Mouse (Mus musculus) frontal cortex, adult 2 months (tissue): ENCODE results near the gene Naa20. TPM values are rescaled to one million over a fixed set of nuclear protein-coding genes. Genes with fewer than 3 reads are reported as not detected.

Source experiments
- DNase-seq, 2 experiments: peaks; one replicate each; pipeline ENCODE4 v3.0.0; 2022; ENCODE audit warnings: low spot score in 1 of 2; ENCODE audit errors: extremely low spot score in 1 of 2
- polyA plus RNA-seq: library from polyadenylated mRNA; depleted of rRNA; stranded (reverse); fragments of >200 nt; gene quantifications from 2 replicates; pipeline ENCODE4 v1.2.3, GENCODE M21; 2012; rRNA removed

Gene Naa20
- polyA plus RNA-seq, 1 experiment = 90.5 TPM

DNA sequence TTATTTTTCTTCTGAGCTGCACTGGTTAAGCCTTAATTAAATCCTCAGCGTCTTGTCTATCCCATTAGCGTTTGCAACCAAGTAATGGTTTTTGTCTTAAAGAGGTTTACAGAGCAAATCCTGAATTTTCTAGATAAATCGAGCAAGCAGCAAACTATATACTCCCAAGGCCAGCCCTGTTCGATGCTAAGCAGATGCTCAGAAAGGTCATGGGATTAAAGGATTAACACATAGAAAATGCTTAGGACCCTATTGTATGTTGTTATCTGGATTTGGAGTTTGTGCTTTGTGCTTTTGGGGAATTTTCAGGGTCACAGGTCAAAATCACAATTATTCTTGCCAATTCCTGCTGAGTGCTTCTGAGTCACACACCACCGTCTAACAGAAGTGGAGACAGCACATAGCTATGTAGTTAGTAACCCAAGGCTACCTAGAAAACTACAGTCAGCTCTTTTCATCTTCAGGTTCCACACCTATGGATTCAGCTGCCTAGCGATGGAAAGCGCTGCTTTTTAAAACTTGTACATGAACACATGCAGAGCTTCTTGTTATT, 46.6 kb downstream of the Naa20 start:
- DNase-seq = no peak

DNA sequence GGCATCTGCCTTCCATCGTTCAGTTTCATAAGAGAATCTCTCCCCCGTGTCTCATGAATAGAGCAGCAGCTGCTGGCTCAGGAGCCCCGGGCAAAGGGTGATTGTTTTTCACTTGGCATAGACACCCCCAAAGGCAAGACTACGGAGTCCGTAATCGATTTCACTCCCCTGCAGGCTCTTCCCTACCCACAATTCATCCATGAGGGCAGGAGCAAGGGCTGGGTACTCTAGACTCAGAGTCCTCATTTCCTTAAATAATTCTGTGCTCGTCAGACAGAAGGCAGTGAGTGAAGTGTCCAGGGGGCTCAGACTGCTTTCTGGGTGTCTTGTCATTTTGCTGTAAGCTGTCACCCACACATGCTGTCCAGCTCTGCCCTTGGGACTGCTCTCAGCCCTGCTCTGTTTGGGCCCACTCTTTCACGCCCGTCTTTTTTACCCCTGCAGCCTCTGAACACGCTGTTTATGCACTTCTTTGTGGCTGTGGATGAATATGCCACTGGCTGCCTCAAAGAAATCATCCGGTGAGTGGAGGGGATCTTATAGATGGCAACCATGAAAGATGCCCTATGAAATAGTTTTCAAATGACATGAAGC, 47.7 kb downstream of the Naa20 start:
- no peak for DNase-seq

DNA sequence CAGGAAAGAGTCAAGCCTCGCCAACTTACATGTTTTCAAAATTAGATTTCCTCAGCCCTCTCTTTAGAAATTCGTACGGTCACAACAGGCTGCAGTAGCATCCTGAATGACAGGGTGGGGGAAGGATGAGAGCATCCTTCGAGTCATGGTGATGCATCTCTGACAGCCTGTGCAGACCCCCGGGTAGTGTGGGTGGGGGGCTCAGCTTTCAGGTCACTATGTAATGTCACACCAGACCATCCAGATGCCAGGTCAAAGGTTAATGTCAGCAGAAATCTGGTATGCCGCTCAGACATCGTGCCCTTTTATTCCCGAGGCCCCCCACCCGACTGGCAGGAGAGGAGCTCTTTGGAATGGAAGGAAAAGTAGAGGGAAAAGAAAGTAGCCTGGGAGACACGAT, 48.3 kb downstream of the Naa20 start:
- DNase-seq = no peak

DNA sequence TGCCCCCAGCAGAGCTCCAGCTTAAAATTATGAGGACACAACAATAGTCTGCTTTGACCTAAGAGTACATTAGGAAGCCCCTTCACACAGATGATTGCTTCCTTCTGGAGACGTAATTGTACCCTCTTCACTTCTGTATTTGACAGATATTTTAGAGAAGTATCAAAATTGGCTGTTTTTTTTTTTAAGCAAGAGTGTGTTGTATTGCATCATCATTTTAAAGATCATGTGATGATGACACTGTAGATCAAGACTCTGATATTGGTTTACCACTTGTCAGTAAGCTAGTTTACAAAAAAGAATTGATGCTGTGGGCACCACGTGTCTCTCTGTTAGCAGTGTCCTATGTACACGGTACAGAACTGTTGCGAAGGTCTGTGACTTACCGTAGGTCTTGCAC, 50.8 kb downstream of the Naa20 start:
- DNase-seq = no peak

DNA sequence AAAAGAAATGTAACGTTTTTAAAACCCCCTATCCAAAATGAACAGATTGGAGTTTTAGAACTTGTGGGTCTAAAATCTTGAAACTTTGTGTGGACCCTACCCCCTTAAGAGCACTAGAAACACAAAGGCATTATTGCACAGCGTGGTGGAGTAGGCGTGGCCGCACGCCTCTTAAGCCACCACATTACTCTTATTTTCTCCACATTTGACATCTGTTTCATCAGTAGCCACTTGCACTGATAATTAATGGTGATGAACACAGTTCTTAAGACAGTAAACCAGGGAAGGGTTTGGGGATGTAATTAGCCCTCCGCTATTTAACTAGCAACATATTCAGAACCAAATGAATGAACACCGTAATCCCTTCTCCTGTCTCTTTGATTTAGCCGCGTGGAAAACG, 53.9 kb downstream of the Naa20 start:
- no peak for DNase-seq

DNA sequence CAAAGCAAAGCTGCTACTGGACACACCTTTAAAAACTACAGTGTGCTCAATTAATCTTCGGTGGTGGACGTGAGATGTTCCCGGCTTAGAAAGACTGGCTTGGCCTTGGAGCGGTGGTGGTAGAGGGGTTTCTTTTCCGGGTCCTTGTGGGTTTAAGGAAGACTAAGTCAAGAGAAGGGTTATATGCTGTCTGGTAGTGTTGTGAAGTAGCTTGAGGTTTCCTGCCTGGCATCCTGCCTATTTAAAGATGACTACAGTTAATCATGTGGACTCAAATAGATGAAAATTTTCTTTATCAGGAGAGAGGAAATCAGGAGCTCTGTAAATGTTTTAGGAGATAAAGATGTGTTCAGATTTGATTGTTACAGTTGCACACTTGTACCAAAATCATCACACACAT, 54.4 kb downstream of the Naa20 start:
- no peak for DNase-seq

DNA sequence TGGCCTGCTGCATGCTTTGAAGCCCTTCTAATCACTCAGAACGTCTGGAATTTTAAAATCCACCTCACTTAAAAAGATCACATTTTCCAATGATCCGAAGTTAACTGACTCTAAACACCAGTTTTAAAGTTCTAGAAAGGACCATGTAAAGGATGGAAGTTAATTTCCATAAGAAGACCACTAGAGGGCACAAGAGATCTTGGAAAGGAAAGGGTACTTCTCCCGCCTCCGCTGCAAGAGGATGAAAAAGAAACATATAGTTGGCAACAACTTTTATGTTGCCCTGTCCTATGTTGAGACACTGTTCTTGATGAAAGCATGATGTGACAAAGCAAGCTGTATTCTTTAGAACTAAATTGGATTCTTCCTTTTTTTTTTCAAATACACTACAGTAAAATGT, 55.6 kb downstream of the Naa20 start:
- peak in 1 of 2 experiments; percentile 59 for DNase-seq

DNA sequence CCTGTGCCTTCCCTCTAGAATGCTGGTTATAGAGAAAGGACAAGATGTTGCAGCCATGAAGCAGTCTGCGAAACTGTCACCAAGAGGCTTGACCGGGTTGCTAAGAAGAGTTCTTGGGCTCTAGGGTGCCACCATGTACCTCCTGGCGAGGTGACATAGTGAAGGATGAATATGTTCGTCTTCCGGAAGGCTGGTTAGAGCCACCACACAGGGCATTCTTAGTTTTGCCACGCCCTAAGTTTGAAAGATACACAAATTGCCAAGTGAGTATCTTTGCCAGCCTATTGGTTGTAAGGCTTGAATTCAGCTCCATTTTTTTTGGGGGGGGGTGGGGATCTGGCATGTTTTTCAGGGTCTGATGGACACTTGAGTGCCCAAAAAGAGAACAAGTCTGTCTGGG, 56.2 kb downstream of the Naa20 start:
- DNase-seq = no peak

DNA sequence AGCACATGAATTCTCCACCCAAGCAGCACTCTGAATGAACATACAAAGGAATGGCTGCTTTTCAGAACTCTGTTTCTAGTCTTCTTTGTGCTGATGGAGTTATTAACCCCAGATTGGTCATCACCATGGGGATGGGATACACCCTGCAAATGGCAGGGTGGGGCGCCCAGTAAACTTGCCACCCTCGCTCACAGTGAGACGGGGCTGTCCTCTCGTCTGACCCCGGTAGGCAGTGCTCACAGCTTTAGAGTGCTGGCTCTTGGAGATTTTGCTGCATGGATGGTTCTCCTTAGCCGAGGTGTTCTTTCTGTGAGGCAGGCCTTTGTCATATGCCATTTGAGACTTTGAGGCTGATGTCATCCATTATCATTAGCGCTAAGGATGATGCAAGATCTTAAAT, 56.7 kb downstream of the Naa20 start:
- DNase-seq = no peak

DNA sequence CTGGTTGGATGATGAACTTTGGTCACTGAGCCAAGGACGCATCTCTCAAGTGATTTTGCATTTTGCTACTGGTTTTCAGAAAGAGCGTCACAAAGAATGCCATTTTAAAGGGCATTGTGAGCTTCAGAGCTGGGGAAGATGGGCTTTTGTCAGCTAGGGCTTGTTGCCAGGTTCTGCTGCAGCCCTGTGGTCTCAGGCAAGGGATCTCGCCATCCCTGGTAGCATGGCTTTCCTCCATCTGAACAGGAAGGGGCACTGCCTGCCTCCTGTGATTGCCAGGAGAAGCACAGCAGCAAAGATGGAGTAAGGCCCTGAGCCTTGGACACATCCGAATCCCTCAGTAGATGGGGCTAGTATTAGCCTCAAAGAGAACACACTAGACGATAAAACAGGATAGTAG, 60.0 kb downstream of the Naa20 start:
- DNase-seq = no peak

Other genes starting within 250 kb of the Naa20 start
- 17.2 and 18.5 TPM in 2 replicates for gene Rin2, start 226.9 kb upstream of the Naa20 start, polyA plus RNA-seq
- gene Cfap61, start 32.7 kb downstream of the Naa20 start, polyA plus RNA-seq = 4.0 TPM in 2 replicates
- gene Crnkl1, start 32.9 kb downstream of the Naa20 start, polyA plus RNA-seq = 10.1 and 11.8 TPM in 2 replicates